Mouse (Mus musculus) left cerebral cortex, adult 2 months (tissue): Measurements from ENCODE around the gene Rorc. TPM values are rescaled to one million over a fixed set of nuclear protein-coding genes. Genes with fewer than 3 reads are reported as not detected.
A peak's percentile ranks its signal among the peaks of the same experiment; 100 is the strongest.

Experiments used
- DNase-seq, 2 experiments: peaks; one replicate each; pipeline ENCODE4 v3.0.0; 2021 to 2022; ENCODE audit warnings: low spot score in 2 of 2, mixed read lengths in 1 of 2; ENCODE audit errors: extremely low spot score in 1 of 2
- H3K27ac ChIP-seq: fragments of 200-600 bp; 2 replicates; pipeline ENCODE4 v1.8.1; 2022
- H3K4me3 ChIP-seq: fragments of 200-600 bp; 2 replicates; pipeline ENCODE4 v1.8.1; 2022
- CTCF ChIP-seq: fragments of 200-600 bp; IDR thresholded peaks from 2 replicates; pipeline ENCODE4 v1.8.1; 2022; ENCODE audit warnings: antibody characterized with exemption, mild to moderate bottlenecking, moderate library complexity
- intact Hi-C: fragments of 180-260 bp; cut with DNase I; formaldehyde crosslinking; loops from one replicate; pipeline ENCODE4 v1.15.1; 2025
- long read RNA-seq, 2 experiments: library from polyadenylated mRNA; stranded (forward); transcript quantifications; one replicate each; pipeline ENCODE4 v2.0.0; 2021; ENCODE audit warnings: borderline mapping rate in 2 of 2
- total RNA-seq, 2 experiments: library from RNA; stranded (reverse); gene quantifications; 2 replicates each; pipeline ENCODE4 v1.2.3; 2021

Gene Rorc
- under 1 TPM; 0.52 to 0.91 TPM for total RNA-seq
- long read RNA-seq, experiment 1 = 0 reads
- long read RNA-seq, experiment 2 = 0 reads

DNA sequence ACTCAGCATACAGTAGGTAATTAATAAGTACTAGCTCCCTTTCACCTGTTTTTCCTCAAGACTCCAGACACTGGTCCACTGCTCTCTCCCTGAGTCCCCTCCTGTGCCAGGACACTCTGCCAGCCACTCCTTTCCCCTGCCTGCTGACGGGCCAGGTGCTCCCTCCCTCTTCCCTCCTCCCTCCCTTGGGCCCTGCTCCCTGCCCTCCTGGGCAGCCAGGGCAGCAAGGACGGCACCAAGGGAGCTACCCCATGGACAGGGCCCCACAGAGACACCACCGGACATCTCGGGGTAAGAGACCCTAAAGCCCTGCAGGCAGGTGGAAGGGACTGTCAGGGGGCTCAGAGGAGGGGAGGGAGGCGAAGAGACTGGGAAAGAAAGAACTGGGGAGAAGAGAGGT lies at the start of gene Rorc:
Rorc (plus strand) TSS at position 154 of the 400 bp plus-strand sequence.
- peak within 1 kb of the TSS; percentile 17; the same call in 1 of the 2 replicates for H3K4me3 ChIP-seq
- TF ChIP-seq CTCF = no peak
- intact Hi-C loops = no loop called here
- H3K27ac ChIP-seq = no peak within 1 kb of the TSS
- no peak for DNase-seq

DNA sequence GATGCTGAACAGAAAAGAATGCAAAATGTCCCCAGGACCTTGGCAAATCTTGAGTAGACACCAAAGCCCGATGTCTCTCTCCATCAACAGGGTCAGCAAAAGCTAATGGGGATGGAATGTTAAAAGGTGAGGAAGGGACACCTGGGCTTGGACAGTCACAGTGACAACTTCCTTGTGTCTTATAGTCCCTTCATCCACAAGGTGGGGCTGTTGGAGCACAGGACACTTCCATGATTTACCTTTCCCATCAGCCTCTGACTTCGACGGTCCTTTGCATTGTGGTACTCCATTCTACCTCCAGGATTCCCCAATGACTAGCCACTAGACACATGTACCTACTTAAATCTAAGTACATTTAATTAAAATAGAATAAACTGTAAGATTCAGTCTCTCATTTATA lies 43.9 kb upstream of the Rorc start:
- no peak for DNase-seq
- intact Hi-C loops = no loop called here
- H3K27ac ChIP-seq = no peak overlapping the region
- H3K4me3 ChIP-seq = no peak overlapping the region
- peak; percentile 38 for TF ChIP-seq CTCF

DNA sequence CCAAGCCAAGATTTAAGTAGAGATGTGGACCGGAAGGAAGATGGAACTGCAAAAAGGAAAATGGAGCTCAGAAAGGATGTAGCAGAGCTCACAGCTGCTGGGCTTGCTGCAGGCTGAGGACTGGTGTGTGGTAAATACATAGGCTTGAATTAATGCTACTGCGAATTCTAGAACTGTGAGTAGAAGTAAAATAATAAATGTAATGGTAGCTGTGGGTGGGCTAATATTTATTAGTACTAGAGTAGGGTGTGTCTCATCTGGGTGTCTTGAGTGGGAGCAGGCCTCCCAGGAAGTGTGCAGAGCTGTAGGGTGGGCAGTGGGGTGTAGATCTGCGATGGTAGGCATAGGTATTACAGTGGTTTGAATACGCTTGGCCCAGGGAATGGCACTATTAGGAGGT lies 38.2 kb upstream of the Rorc start:
- no peak for DNase-seq
- intact Hi-C loops = no loop called here
- Histone ChIP-seq H3K4me3 (no peak overlapping the region), H3K27ac (no peak overlapping the region)
- no peak for TF ChIP-seq CTCF

DNA sequence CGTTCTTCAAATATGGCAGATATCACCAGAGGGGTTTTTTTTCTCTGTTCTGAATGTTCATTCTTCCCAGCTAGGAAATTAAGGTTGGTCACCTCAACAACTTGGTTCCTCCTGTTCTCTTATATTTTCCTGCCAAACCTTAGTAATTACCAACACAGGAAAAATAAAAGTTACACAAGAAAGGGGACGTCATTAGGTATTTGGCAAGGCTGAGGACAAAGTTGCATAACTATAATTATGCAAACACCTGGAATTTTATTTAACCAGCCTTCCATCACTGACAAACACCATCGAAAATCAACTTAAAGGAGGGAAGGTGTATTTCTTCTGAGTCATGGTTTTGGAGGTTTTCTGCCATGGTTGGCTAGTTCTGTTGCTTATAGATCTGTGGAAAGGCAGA lies 34.1 kb upstream of the Rorc start:
- no peak for DNase-seq
- intact Hi-C loops = no loop called here
- H3K4me3 ChIP-seq = no peak overlapping the region
- no peak for TF ChIP-seq CTCF
- no peak overlapping the region for H3K27ac ChIP-seq

DNA sequence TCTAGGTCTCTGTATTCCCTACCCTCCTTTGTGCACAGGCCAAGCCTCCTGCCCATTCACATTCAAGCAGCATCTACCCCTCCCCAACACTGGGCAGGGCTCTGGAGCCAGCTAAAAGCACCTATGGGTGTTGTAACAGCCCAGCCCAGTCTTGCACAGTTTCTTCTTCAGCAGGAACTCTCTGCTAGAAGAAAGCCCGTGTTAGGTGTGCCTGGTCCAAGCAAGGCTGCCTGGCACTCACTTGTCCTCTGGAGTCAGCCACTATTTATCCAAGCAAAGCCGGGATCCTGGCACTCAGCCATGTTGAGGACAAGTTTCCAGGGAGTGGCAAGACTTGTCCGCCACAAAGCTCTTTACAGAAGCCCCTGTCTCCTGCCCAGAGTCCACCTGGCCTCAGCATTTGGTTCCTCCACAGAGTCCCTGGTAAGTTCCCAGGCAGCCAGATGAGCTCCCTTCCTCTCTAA lies 30.6 kb upstream of the Rorc start, which contains the start of gene Them5:
Them5 (plus strand) TSS at position 141 of the 464 bp plus-strand sequence.
- intact Hi-C loops = no loop called here
- Histone ChIP-seq H3K4me3 (no peak within 1 kb of the TSS), H3K27ac (no peak within 1 kb of the TSS)
- TF ChIP-seq CTCF = no peak
- no peak for DNase-seq

DNA sequence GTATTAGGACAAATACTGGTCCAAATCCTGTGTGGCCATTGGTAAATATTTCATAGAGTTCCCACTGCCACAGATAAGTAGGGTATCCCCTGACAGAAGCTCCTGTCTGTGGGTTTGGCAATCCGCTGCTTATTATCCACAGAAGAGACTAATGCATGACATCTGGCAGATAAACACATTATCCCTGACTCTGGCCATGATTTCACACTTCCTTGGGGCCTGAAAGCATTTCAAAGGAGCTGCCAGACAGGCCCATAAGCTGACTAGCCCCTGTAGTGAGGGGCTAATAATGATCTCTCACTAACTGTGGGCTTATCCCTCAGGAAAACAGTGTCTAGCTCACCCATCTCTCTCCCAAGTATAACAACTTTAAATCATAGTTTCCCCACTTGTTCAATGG lies 30.0 kb upstream of the Rorc start:
- H3K27ac ChIP-seq = no peak overlapping the region
- intact Hi-C loops = no loop called here
- no peak overlapping the region for H3K4me3 ChIP-seq
- TF ChIP-seq CTCF = no peak
- no peak for DNase-seq

DNA sequence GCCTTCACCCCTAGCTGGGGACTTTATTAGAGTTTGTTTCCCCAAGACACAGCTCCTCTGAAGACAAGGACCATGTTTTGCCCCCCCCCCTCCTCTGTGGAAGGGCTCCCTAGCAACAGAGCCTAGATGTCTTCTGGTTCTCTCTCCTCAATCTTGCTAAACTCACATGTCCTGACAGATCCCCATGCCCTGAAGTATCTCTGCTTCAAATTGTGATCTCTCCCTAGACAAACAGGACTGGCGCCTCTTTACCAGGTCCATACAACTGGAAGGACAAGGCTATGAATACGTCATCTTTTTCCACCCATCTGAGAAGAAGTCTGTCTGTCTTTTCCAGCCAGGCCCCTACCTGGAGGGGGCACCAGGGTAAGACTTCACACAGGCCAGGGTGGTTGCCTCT lies 28.4 kb upstream of the Rorc start:
- no peak overlapping the region for H3K4me3 ChIP-seq
- intact Hi-C loops = no loop called here
- no peak for TF ChIP-seq CTCF
- DNase-seq = no peak
- H3K27ac ChIP-seq = no peak overlapping the region

DNA sequence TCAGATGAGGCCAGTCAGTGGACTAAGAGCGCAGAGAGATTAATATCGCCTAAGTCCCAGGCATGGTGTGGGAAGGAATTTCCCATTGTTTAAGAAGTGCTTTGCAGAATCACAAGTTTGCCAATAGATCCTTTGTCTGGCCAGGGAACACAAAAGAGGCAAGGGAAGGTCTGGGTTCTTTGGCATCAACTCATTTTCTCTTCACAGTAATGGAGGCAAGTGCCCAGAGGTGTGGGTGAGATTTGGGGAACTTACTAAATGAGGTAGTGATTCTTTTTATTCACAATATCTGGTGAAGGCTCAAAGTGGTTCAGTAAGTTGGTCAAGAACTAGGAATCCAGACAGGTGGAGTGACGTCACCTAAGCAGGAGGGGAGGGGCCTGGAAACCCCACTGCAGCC lies 27.7 kb upstream of the Rorc start:
- no peak for TF ChIP-seq CTCF
- H3K27ac ChIP-seq = no peak overlapping the region
- no peak for DNase-seq
- no peak overlapping the region for H3K4me3 ChIP-seq
- intact Hi-C loops = no loop called here

DNA sequence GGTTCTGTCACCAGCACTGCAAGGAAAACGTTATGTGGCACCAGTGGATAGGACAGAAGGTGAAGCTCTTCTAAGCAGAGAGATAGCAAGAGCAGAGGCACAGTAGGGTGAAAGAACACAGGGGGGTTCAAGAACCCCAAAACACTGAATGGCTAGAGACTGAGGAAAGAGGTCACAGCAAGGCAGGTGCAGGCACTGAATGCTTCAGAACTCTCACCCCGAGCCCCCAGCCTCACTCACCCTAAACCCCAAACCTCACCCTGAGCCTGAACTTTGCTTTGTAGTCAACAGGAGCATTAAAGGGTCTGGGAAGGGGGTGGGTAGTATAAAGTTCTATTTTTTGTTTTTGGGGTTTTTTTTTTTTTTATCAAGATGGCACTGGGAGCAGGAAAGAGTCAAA lies 24.4 kb upstream of the Rorc start:
- Histone ChIP-seq H3K27ac (no peak overlapping the region), H3K4me3 (no peak overlapping the region)
- TF ChIP-seq CTCF = no peak
- intact Hi-C loops = no loop called here
- no peak for DNase-seq

DNA sequence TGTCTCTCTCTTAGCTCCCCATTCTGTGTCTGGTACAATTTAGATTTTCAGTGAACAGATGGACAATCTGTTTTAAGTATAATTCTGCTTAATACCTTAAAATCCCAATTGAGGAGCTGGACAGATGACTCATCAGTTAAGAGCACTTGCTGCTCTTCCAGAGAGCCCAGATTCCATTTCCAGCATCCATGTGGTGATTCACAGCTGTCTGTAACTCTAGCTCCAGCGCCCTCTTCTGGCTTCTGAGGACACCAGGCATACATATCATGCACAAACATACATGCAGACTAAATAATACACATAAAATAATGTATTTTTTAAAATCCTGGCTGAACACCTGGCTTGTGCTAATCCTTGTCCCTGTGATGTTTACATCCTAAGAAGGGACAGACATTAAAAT lies 11.8 kb upstream of the Rorc start:
- no peak for DNase-seq

DNA sequence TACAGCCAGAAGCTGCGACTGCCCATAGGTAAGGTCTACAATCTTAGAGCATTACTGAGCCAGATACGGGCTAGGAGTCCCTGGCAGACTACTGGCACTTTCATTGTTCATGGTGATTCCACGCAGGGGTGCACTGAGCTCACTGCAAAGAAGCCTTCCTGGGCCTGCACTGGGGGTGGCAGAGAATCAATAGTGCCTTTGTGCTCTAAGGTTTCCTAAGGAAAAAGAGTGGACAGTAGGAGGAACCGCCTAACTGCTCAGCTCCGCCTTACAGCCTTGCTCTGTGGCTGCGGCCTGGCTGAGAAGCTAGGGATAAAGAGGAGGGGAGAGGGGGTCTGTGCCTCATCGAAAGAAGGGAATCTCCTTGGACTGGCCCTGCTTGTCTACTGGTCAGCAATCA lies 10.5 kb upstream of the Rorc start, which contains the start of gene C2cd4d:
C2cd4d (plus strand) TSS at position 301 of the 400 bp plus-strand sequence.
- intact Hi-C loops = loop anchor here (10.0 kb wide), 1 partner anchor 543 kb away; no protein-coding TSS in a partner anchor
- no peak within 1 kb of the TSS for H3K27ac ChIP-seq
- DNase-seq = no peak
- TF ChIP-seq CTCF = no peak
- H3K4me3 ChIP-seq = peak within 1 kb of the TSS; percentile 52

More for the DNA sequence above, 11.8 kb upstream of the Rorc start:
- TF ChIP-seq CTCF = peak; percentile 46
- Histone ChIP-seq H3K4me3 (no peak overlapping the region), H3K27ac (no peak overlapping the region)
- intact Hi-C loops = loop anchor here (10.0 kb wide), 1 partner anchor 544 kb away; no protein-coding TSS in a partner anchor

DNA sequence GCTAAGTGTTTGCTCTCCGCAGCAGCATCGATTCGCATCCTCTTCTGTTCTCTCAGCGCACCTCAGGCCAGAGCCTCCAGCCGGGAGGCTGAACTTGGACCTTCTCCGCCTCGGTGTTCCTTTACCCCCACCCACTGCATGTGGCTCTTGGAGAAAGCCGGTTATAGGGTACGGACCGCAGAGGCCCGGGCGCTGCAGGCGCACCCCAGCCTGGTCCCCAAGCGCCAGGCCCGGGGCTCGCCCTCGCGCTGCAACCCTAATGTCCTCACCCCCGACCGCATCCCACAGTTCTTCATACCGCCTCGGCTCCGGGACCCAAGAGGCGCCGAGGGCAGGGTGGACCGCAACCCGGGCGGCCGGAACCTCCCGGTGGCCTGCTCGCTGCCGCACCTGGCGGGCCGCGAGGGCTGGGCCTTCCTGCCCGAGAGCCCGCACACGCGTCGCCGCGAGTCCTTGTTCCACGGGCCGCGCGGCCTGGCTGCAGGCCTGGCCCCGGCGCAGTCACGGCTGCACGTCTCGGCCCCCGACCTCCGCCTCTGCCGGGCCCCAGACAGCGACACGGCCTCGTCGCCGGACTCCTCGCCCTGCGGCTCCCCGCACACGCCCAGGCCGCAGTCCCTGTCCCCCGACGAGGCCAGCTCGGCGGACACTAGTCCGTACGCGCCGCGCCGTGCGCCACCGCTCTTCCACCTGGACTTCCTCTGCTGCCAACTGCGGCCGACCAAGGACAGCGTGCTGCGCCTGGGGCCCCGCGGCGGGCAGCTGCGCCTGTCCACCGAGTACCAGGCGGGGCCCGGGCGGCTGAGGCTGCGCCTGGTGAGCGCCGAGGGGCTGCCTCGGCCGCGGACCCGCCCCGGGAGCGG lies 9.1 kb upstream of the Rorc start:
- TF ChIP-seq CTCF = no peak
- intact Hi-C loops = loop anchor here (10.0 kb wide), 1 partner anchor 541 kb away; no protein-coding TSS in a partner anchor
- no peak overlapping the region for H3K27ac ChIP-seq
- H3K4me3 ChIP-seq = peak overlapping the region; percentile 52
- DNase-seq = peak in 1 of 2 experiments; percentile 41

DNA sequence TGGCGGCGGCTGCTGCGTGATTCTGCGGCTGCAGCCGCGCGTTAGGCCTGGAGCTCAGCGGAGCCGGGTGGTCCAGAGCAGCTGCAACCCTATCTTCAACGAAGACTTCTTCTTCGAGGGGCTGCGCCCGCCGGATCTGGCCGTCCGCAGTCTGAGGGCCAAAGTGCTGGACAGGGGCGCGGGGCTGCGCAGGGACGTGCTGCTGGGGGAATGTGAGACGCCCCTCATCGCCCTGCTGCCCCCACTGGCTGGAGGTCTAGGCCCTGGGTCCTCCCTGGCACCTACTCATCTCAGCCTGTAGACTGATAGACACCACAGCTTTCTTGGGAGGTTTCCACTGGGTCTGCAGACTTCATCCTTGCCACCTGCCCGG lies 8.5 kb upstream of the Rorc start:
- no peak for TF ChIP-seq CTCF
- DNase-seq = peak in 1 of 2 experiments; percentile 45
- Histone ChIP-seq H3K4me3 (peak overlapping the region; percentile 52), H3K27ac (no peak overlapping the region)
- intact Hi-C loops = loop anchor here (10.0 kb wide), 1 partner anchor 541 kb away; no protein-coding TSS in a partner anchor
